Mouse (Mus musculus): Measurements from ENCODE around the gene Speer4c. TPM values are rescaled to one million over a fixed set of nuclear protein-coding genes. Genes with fewer than 3 reads are reported as not detected.

The Speer4c gene
- polyA plus RNA-seq (2012; fragmentation: generic; extraction: Trizol) = not detected

DNA sequence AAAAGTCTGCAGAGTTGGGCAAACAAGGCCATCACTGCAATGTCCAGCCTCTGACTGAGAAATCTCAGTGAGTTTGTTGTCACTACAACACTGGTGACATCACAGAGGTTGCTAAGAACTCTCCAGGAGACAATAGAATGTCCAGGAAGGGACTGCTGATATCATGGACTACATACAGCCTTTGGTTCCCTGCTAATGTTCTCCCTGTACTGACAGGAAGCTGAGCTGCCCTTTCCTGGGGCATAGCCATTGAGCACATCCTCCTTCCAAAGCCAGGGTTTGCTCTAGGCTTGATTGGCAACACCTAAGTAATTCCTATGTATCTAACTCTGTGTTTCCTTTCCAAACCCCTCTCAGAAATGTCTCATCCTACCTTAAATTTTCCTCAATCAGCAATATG is at the start of gene Speer4c:
Speer4c (minus strand) TSS at position 101 of the 400 bp plus-strand sequence.

Other genes with a start within 250 kb of the Speer4c start
- gene Gm21149, start 237.7 kb downstream of the Speer4c start, polyA plus RNA-seq (2012; fragmentation: generic; extraction: Trizol) = not detected
- not detected for gene Gm21190, start 185.0 kb downstream of the Speer4c start, polyA plus RNA-seq (2012; fragmentation: generic; extraction: Trizol)
- gene Gm21083, start 136.9 kb downstream of the Speer4c start, polyA plus RNA-seq (2012; fragmentation: generic; extraction: Trizol) = not detected
- not detected for gene Speer4d, start 95.2 kb downstream of the Speer4c start, polyA plus RNA-seq (2012; fragmentation: generic; extraction: Trizol)
- gene 4930572O03Rik, start 57.2 kb downstream of the Speer4c start, polyA plus RNA-seq (2012; fragmentation: generic; extraction: Trizol) = not detected
- gene Cacna2d1, start 220.4 kb upstream of the Speer4c start, polyA plus RNA-seq (2012; fragmentation: generic; extraction: Trizol) = 10 to 100 TPM in 1 of 2 experiments, 1 to 10 TPM in 1; 1.2 to 14.8 TPM

Data from C3H10T1/2 (cell line).